Mouse (Mus musculus): ENCODE measurements at regions not wholly inside any gene's neighbourhood (a gene's known extent, or its start where the extent isn't known, plus 50 kb on each side); places are given as distances from the start of the nearest gene placed in this dataset.

- no peak for DNase-seq (ENCODE audit: low spot score in 2 of 2)
Measured at GRCm38 (mm10) chr6:99895558-99895957, 169.4 kb upstream of the Prok2 start.

- DNase-seq (ENCODE audit: low spot score in 2 of 2) = no peak
Measured at GRCm38 (mm10) chr6:99893936-99894335, 167.7 kb upstream of the Prok2 start.

GRCm38 (mm10) chr6:99892204-99892603 lies 166.0 kb upstream of the Prok2 start:
- DNase-seq (ENCODE audit: low spot score in 2 of 2) = no peak

- DNase-seq (ENCODE audit: low spot score in 2 of 2) = no peak
Measured at GRCm38 (mm10) chr6:99891790-99892189, 165.6 kb upstream of the Prok2 start.

- DNase-seq (ENCODE audit: low spot score in 2 of 2) = no peak
Measured at GRCm38 (mm10) chr6:99890805-99891204, 164.6 kb upstream of the Prok2 start.

GRCm38 (mm10) chr6:99889055-99889454 lies 162.9 kb upstream of the Prok2 start:
- no peak for DNase-seq (ENCODE audit: low spot score in 2 of 2)

GRCm38 (mm10) chr6:99887904-99888303 lies 161.7 kb upstream of the Prok2 start:
- no peak for DNase-seq (ENCODE audit: low spot score in 2 of 2)

- no peak for DNase-seq (ENCODE audit: low spot score in 2 of 2)
Measured at GRCm38 (mm10) chr6:99884755-99885154, 158.6 kb upstream of the Prok2 start.

- no peak for DNase-seq (ENCODE audit: low spot score in 2 of 2)
Measured at GRCm38 (mm10) chr6:99884054-99884453, 157.9 kb upstream of the Prok2 start.

- no peak for DNase-seq (ENCODE audit: low spot score in 2 of 2)
Measured at GRCm38 (mm10) chr6:99881606-99882005, 155.4 kb upstream of the Prok2 start.

GRCm38 (mm10) chr6:99874852-99875251 lies 148.7 kb upstream of the Prok2 start:
- no peak for DNase-seq (ENCODE audit: low spot score in 2 of 2)

GRCm38 (mm10) chr6:99874029-99874428 lies 147.8 kb upstream of the Prok2 start:
- no peak for DNase-seq (ENCODE audit: low spot score in 2 of 2)

GRCm38 (mm10) chr6:99866061-99866460 lies 139.9 kb upstream of the Prok2 start:
- DNase-seq (ENCODE audit: low spot score in 2 of 2) = no peak

GRCm38 (mm10) chr6:99864949-99865348 lies 138.8 kb upstream of the Prok2 start:
- no peak for DNase-seq (ENCODE audit: low spot score in 2 of 2)

GRCm38 (mm10) chr6:99863418-99863817 lies 137.2 kb upstream of the Prok2 start:
- DNase-seq (ENCODE audit: low spot score in 2 of 2) = no peak

- DNase-seq (ENCODE audit: low spot score in 2 of 2) = no peak
Measured at GRCm38 (mm10) chr6:99857411-99857810, 131.2 kb upstream of the Prok2 start.

GRCm38 (mm10) chr6:99853716-99854115 lies 127.5 kb upstream of the Prok2 start:
- no peak for DNase-seq (ENCODE audit: low spot score in 2 of 2)

- DNase-seq (ENCODE audit: low spot score in 2 of 2) = no peak
Measured at GRCm38 (mm10) chr6:99850706-99851105, 124.5 kb upstream of the Prok2 start.

GRCm38 (mm10) chr6:99845508-99845846 lies 119.3 kb upstream of the Prok2 start:
- DNase-seq (ENCODE audit: low spot score in 2 of 2) = no peak

- no peak for DNase-seq (ENCODE audit: low spot score in 2 of 2)
Measured at GRCm38 (mm10) chr6:99844775-99845507, 118.7 kb upstream of the Prok2 start.

- DNase-seq (ENCODE audit: low spot score in 2 of 2) = no peak
Measured at GRCm38 (mm10) chr6:99843507-99843906, 117.3 kb upstream of the Prok2 start.

GRCm38 (mm10) chr6:99842723-99843122 lies 116.5 kb upstream of the Prok2 start:
- DNase-seq (ENCODE audit: low spot score in 2 of 2) = no peak

- no peak for DNase-seq (ENCODE audit: low spot score in 2 of 2)
Measured at GRCm38 (mm10) chr6:99840823-99841222, 114.6 kb upstream of the Prok2 start.

- DNase-seq (ENCODE audit: low spot score in 2 of 2) = peak in 1 of 2 experiments; percentile 52
Measured at GRCm38 (mm10) chr6:99833323-99833722, 107.1 kb upstream of the Prok2 start.

Measured in urinary bladder, postnatal 36 days (tissue).